Mouse (Mus musculus): ENCODE measurements at regions not wholly inside any gene's neighbourhood (a gene's known extent, or its start where the extent isn't known, plus 50 kb on each side); places are given as distances from the start of the nearest gene placed in this dataset.
A peak's percentile ranks its signal among the peaks of the same experiment; 100 is the strongest.

DNA sequence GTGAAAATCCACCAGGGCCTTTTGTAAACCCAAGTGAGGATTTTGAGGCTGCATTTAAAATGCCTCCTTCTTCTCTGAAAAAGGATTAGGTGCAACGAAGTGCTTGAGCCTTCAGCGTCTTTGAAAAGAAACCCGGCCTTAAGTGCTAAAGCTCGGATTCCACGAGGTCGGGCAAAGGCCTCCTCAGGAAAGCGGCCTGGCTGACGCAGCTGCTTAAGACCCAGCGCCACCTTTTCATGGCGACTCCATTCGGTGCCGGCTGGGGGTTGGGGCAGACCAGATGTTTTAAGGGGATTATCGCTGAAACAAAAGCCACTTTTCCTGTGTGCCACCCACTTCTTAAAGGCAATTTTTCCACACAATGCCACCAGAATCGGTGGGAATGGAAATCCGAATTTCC lies 61.6 kb upstream of the 4932438H23Rik start:
- DNase-seq (ENCODE audit: low spot score): no peak

DNA sequence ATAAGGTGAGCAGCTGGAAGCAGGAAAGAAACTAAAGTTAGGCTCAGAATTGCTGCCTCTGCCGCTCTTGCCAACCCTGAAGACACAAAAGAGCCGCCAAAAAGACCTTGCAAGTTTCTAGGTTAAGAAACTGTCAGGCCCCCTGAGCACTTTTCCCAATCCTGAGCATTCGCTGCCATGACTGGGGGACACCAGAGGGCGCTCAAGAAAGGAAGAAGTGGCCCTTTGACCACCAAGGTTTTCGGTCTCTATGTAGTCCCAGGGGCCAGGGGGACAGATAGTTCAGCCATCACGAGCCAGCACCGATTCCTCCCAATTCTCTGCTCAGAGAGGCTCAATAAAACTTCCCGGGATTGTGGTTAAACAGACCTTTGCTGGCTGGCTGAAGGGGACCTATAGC lies 64.6 kb upstream of the Olig2 start:
- no peak for DNase-seq (ENCODE audit: low spot score)

DNA sequence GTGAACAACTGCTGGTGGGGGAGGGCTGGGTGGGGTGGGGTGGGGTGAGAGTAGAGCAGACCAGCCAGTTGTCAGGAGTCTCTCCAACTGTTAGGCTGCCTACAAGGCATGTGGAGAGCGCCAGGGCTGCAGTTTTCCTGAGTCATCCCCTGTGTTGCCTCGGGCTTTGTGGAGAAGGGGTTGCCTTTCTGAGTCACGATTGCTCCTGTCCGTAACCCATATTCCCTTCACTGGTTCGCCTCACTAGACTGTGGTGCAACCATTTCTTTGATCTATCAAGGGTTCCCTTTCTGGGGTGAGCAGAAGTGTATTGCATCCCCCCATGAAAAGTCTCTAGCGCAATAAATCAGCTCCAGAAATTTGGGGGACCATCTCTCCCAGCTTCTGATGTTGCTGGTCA lies 63.6 kb upstream of the Olig2 start:
- DNase-seq (ENCODE audit: low spot score): no peak

DNA sequence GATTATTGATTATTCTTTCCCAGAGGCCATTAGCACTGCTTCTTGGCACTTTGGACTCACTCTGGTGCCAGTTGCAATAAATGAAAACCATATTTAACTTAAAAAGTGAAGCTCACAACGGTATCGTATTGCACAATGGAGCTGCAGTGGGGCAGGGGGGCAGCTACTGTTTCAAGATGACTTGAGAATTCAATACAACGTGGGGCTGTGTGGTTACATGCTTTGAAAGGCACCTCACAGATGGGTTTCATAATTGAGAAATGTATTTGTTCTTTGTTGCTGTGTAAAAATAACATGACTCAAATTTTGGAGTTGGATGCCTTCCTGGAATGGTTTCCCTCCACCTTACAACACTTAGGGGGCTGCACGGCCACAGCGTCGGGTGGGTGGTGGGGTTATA lies 62.9 kb upstream of the Olig2 start:
- no peak for DNase-seq (ENCODE audit: low spot score)

DNA sequence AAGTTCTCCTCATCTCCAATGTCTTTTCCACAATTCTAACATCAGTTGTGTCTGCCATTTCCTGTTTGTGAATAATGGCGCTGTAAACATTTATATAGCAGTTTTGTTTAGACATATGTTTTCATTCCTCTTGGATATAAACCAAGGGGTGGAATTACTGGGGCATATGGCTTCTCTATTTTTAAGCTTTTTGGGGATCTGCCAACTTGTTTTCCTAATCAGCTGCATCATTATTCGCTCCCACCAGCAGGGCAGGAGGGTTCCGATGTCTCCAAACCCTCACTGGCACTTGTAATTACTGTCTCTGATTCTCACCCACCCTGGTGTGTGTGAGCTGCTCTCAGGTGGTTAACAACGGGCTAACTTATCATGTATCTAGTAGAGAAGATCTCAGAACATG lies 59.4 kb upstream of the Olig2 start:
- DNase-seq (ENCODE audit: low spot score): no peak

DNA sequence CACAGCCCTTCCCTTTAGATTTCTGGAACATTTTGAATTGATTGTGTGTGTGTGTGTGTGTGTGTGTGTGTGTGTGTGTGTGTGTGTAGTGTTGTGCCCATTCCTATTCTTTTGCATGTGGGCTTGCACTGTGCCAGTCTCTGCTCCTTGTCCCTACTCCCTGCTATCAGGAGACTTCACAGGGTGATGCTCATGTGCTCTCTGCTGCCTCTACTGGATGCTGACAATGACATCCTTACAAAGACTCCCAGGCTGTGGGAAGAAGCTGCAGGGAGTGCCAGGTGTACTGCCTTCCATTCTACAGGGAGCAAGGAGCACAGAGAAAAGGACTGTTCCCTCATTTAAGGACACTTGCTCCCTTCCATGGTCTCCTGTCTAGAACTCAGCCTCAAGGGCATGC lies 58.4 kb upstream of the Olig2 start:
- peak; percentile 45 for DNase-seq (ENCODE audit: low spot score)

DNA sequence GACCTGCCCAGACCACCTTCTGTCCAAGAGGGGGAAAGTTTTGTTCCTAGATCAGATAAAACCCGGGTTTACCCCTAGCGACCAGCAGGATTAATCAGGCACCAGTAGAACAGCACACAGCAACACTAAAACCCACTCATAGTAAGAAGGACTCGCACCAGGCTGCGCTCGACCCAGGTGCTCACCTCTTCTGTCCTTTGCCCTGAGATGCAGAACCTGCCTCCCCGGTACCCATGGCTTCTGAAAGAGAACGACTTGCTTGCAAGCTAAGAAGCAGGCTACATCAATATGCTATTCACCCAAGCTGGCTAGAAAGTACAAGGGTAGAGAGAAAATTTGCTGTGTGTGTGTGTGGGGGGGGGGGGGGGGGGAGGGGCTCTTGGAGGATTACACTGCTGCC lies 56.9 kb upstream of the Olig2 start:
- DNase-seq (ENCODE audit: low spot score): no peak

DNA sequence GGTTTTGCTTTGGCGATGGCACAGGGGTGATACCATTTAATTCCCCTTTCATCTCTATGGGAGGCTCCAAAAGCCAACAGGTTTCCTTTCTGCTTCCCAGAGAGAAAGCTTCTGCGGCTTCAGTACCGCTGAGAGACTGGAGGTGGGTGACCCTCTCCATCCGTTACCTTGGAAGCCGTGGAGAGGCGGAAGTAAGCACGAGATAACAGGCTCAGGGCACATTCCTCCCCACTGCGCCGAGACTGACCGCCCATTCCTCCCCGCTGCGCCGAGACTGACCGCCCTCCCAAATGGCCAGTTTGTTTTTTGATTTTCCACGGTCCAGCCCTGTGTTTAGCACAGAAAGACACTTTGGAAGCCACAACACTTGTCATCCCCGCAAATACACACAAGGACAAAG lies 55.4 kb upstream of the Olig2 start:
- DNase-seq (ENCODE audit: low spot score): no peak

DNA sequence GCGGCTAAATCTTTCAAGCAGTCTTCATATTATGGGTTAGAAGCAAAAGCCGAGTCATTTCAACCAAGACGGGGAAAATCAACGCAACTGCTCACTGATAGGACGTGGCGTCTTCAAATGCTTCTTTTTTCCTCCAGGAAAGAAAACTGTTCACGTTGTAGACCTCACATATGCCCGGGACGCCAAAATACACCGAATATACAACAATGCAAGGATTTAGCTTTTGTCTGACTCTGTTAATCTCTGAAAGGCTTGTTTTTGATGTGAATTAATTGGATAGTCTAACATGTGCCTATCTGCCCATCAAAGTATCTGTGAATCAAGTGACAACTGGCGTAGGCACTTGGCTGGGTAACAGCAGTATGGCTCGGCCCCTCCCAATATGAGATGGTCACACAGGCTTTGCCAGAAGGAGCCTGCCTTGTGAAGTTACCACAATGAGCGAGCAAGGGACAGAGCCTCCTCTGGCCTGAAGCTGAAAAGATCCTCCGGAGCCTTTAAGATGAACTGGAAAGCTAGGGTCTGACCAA lies 53.3 kb upstream of the Olig2 start:
- no peak for DNase-seq (ENCODE audit: low spot score)

DNA sequence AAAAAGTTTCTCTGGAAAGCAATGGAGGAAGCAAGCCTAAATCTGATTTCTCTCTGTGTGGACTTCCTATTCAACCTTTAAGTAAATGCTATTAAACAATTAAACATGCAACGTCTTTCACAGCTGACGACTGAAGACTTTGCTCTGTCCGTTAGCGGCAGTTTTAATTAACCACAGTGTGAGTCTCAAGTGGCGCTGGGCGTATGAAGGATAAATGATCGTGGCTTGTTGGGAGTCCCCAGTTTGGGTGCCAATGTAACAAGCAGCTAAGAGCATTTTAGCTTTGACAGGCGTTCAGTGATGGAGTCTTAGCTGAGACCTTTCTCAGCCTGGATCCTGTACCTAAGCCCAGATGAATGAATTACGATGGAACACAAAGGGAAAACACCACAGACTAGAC lies 52.7 kb upstream of the Olig2 start:
- no peak for DNase-seq (ENCODE audit: low spot score)

DNA sequence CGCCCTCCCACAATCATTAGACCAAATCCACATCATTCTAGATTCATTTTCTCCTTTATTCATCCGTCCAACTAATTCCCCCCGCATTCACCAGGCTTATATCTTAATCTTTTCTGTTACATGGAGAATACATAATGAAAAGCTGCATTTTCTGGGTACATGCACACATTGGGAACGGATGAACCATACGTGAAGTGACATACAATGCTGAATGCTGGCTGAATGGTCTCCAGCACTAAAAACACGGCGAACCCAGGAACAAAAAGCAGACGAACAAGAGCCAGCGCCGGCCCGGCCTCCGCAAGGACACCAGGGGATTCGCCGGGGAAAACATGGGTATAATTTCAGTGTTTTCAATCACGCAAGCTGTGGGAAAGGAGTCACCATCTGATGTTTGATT lies 52.0 kb upstream of the Olig2 start:
- no peak for DNase-seq (ENCODE audit: low spot score)

DNA sequence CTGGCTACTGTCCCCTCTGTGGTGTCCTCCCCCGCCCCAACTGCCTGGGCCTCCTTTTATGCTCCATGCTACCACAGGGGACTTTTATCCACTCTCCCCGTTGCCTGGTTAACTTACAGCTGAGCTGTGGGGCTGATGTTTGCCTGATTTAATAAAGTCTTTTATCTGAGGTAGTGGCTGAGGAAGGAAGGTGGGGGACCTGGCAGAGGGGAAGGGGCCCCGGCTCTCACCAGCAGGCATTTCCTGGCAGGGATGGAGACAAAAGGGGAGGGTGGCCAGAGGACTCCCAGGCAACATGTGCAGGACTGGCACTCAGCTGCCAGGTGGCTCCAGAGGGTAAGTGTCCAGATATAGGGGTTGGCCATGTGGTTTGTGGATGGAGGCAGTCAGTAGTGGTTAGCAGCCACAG lies 51.4 kb upstream of the Olig2 start:
- peak; percentile 76 for DNase-seq (ENCODE audit: low spot score)

DNA sequence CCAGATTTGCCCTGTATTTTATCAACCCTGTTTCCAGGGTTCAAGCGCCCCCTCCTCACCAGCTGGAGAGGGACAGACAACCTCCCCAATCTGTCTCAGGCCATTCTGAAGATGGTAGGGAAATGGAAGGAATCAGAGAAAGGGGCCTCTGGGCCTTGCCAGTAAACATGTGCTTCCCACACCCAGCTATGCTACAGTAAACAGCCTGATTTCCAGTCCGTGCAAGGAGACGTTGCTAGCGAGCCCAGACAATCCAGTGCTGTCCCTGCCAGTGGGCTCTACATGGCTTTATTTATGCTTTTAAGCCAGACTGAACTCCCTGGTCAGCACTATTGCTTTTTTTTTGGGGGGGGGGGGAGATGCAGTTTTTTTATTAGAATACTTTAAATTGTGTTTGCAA lies 50.9 kb upstream of the Olig2 start:
- DNase-seq (ENCODE audit: low spot score): no peak
